Mouse (Mus musculus) embryonic facial prominence, embryonic 11.5 days (tissue): Measurements from ENCODE around the gene Nfib. TPM values are rescaled to one million over a fixed set of nuclear protein-coding genes. Genes with fewer than 3 reads are reported as not detected.
A peak's percentile ranks its signal among the peaks of the same experiment; 100 is the strongest.

ENCODE experiments used
- ATAC-seq: fragments of 200-750 bp; cut with Nextera tagmentation; replicated peaks from 2 replicates; pipeline ENCODE4 v1.8.0; 2017; ENCODE audit warnings: low read depth; ENCODE audit not compliant: insufficient number of reproducible peaks, low FRiP score, low TSS enrichment
- DNase-seq: peaks from one replicate; pipeline ENCODE4 v3.0.0-alpha.2; 2015; ENCODE audit warnings: low spot score
- H3K27ac ChIP-seq: fragments of 300-500 bp; sonication (generic); replicated peaks from 2 replicates; pipeline ENCODE4 v1.5.1; 2014; ENCODE audit warnings: mild to moderate bottlenecking, low read depth, low read length, control low read depth
- H3K27me3 ChIP-seq: fragments of 300-500 bp; sonication (generic); 2 replicates; pipeline ENCODE4 v1.6.1; 2014; ENCODE audit warnings: mild to moderate bottlenecking, low read length, moderate library complexity, mixed read lengths; ENCODE audit not compliant: control insufficient read depth, insufficient read depth
- H3K36me3 ChIP-seq: fragments of 300-500 bp; sonication (generic); replicated peaks from 2 replicates; pipeline ENCODE4 v1.6.1; 2014; ENCODE audit warnings: low read depth, mild to moderate bottlenecking, low read length, moderate library complexity, mixed read lengths; ENCODE audit not compliant: control insufficient read depth, insufficient read depth
- H3K4me1 ChIP-seq: fragments of 300-500 bp; sonication (generic); 2 replicates; pipeline ENCODE4 v1.6.1; 2014; ENCODE audit warnings: low read length, mixed read lengths; ENCODE audit not compliant: control insufficient read depth, insufficient read depth
- H3K4me2 ChIP-seq: fragments of 300-500 bp; sonication (generic); 2 replicates; pipeline ENCODE4 v1.6.1; 2014; ENCODE audit warnings: low read depth, mild to moderate bottlenecking, control low read depth, low read length, moderate library complexity
- H3K4me3 ChIP-seq: fragments of 300-500 bp; sonication (generic); 2 replicates; pipeline ENCODE4 v1.5.1; 2014; ENCODE audit warnings: low read depth, low read length, control low read depth
- H3K9ac ChIP-seq: fragments of 300-500 bp; sonication (generic); replicated peaks from 2 replicates; pipeline ENCODE4 v1.6.1; 2014; ENCODE audit warnings: mild to moderate bottlenecking, control low read depth, low read length
- H3K9me3 ChIP-seq: fragments of 300-500 bp; sonication (generic); replicated peaks from 2 replicates; pipeline ENCODE4 v1.6.1; 2016; ENCODE audit warnings: mild to moderate bottlenecking, low read length, inconsistent platforms, mixed read lengths; ENCODE audit not compliant: control insufficient read depth
- WGBS: fragments of 180-500 bp; shearing (Covaris S2); extraction: QIAGEN DNeasy Blood & Tissue Kit; methylation state at CpG from one replicate; pipeline ENCODE4 v1.1.7; 2014; 5-methylcytosine and 5-hydroxymethylcytosine counted together
- polyA plus RNA-seq: library from polyadenylated mRNA; unstranded; fragments of >200 nt; fragmentation: Nextera tagmentation; extraction: Ambion mirVana; gene quantifications from 2 replicates; pipeline ENCODE4 v1.2.1, GENCODE M21; 2014

Nfib gene
- polyA plus RNA-seq, 1 experiment from 2014 or later, result 30.9 TPM

GRCm38 (mm10) chr4:82461676-82462075 is 243.9 kb downstream of the Nfib start:
- 95% methylated on average over 2 of the region's 2 CpGs for WGBS
- Histone ChIP-seq H3K27me3 (no peaks in the 10 kb centered on the region), H3K36me3 (no peaks in the 10 kb centered on the region), H3K27ac (no peak overlapping the region), H3K4me2 (no peak overlapping the region), H3K9me3 (no peaks in the 10 kb centered on the region), H3K9ac (no peak overlapping the region), H3K4me3 (no peak overlapping the region), H3K4me1 (peaks cover under 1% of the 10 kb centered on the region; the same call in 1 of the 2 replicates)
- DNase-seq, result no peak
- no peak for ATAC-seq

GRCm38 (mm10) chr4:82458895-82459294 is 246.7 kb downstream of the Nfib start:
- DNase-seq (no peak), ATAC-seq (no peak)
- Histone ChIP-seq H3K4me1 (no peaks in the 10 kb centered on the region), H3K27ac (no peak overlapping the region), H3K27me3 (no peaks in the 10 kb centered on the region), H3K36me3 (no peaks in the 10 kb centered on the region), H3K4me3 (no peak overlapping the region), H3K4me2 (no peak overlapping the region), H3K9ac (no peak overlapping the region), H3K9me3 (no peaks in the 10 kb centered on the region)
- 95% methylated on average over 10 of the region's 10 CpGs for WGBS

- Histone ChIP-seq H3K36me3 (no peaks in the 10 kb centered on the region), H3K4me2 (no peak overlapping the region), H3K9ac (no peak overlapping the region), H3K27ac (no peak overlapping the region), H3K4me1 (no peaks in the 10 kb centered on the region), H3K4me3 (no peak overlapping the region), H3K27me3 (no peaks in the 10 kb centered on the region), H3K9me3 (no peaks in the 10 kb centered on the region)
- 83% methylated on average over 5 of the region's 5 CpGs for WGBS
- ATAC-seq (peak; percentile 79; the same call in 1 of the 2 replicates), DNase-seq (no peak)
Observed at GRCm38 (mm10) chr4:82456908-82457307, 248.6 kb downstream of the Nfib start.

- Histone ChIP-seq H3K4me3 (no peak overlapping the region), H3K36me3 (no peaks in the 10 kb centered on the region), H3K27ac (no peak overlapping the region), H3K9ac (no peak overlapping the region), H3K4me2 (no peak overlapping the region), H3K4me1 (no peaks in the 10 kb centered on the region), H3K27me3 (no peaks in the 10 kb centered on the region), H3K9me3 (no peaks in the 10 kb centered on the region)
- ATAC-seq, result no peak
- WGBS, result 52% methylated on average over 3 of the region's 3 CpGs
- no peak for DNase-seq
Observed at GRCm38 (mm10) chr4:82456323-82456713, 249.2 kb downstream of the Nfib start.

GRCm38 (mm10) chr4:82455617-82456322 is 249.8 kb downstream of the Nfib start:
- WGBS, result 89% methylated on average over 8 of the region's 8 CpGs
- H3K9ac ChIP-seq, result no peak overlapping the region
- no peak overlapping the region for H3K27ac ChIP-seq
- ATAC-seq (no peak), DNase-seq (no peak)
- H3K36me3 ChIP-seq, result no peaks in the 10 kb centered on the region
- H3K4me2 ChIP-seq, result no peak overlapping the region
- H3K4me1 ChIP-seq, result no peaks in the 10 kb centered on the region
- H3K27me3 ChIP-seq, result no peaks in the 10 kb centered on the region
- H3K9me3 ChIP-seq, result no peaks in the 10 kb centered on the region
- no peak overlapping the region for H3K4me3 ChIP-seq

GRCm38 (mm10) chr4:82454989-82455388 is 250.6 kb downstream of the Nfib start:
- DNase-seq (no peak), ATAC-seq (no peak)
- H3K9me3 ChIP-seq, result no peaks in the 10 kb centered on the region
- no peak overlapping the region for H3K9ac ChIP-seq
- 91% methylated on average over 4 of the region's 4 CpGs for WGBS
- H3K36me3 ChIP-seq, result no peaks in the 10 kb centered on the region
- H3K27me3 ChIP-seq, result no peaks in the 10 kb centered on the region
- no peaks in the 10 kb centered on the region for H3K4me1 ChIP-seq
- H3K27ac ChIP-seq, result no peak overlapping the region
- H3K4me3 ChIP-seq, result no peak overlapping the region
- H3K4me2 ChIP-seq, result no peak overlapping the region

GRCm38 (mm10) chr4:82453341-82453740 is 252.2 kb downstream of the Nfib start:
- Histone ChIP-seq H3K36me3 (no peaks in the 10 kb centered on the region), H3K4me3 (no peak overlapping the region), H3K27ac (no peak overlapping the region), H3K4me1 (no peaks in the 10 kb centered on the region), H3K9ac (no peak overlapping the region), H3K27me3 (no peaks in the 10 kb centered on the region), H3K4me2 (no peak overlapping the region), H3K9me3 (no peaks in the 10 kb centered on the region)
- ATAC-seq (no peak), DNase-seq (no peak)

GRCm38 (mm10) chr4:82452905-82453304 is 252.6 kb downstream of the Nfib start:
- no peaks in the 10 kb centered on the region for H3K9me3 ChIP-seq
- ATAC-seq, result no peak
- WGBS, result 86% methylated on average over 4 of the region's 4 CpGs
- no peaks in the 10 kb centered on the region for H3K36me3 ChIP-seq
- H3K4me3 ChIP-seq, result no peak overlapping the region
- H3K4me1 ChIP-seq, result no peaks in the 10 kb centered on the region
- no peaks in the 10 kb centered on the region for H3K27me3 ChIP-seq
- H3K27ac ChIP-seq, result no peak overlapping the region
- H3K4me2 ChIP-seq, result no peak overlapping the region
- no peak for DNase-seq
- H3K9ac ChIP-seq, result no peak overlapping the region
